Mouse (Mus musculus) erythroblast, adult 5-6 weeks (primary cell): Measurements from ENCODE around the gene Mip. TPM values are rescaled to one million over a fixed set of nuclear protein-coding genes. Genes with fewer than 3 reads are reported as not detected.
"Not testable (repeated sequence)": the region's sequence is repeated elsewhere in the genome, so short reads cannot be mapped to it uniquely, and the experiment has no call there.

Experiments used
- ATAC-seq: replicated peaks from 2 replicates; pipeline ENCODE4 v1.8.0; 2016; ENCODE audit warnings: moderate number of reproducible peaks, mild to moderate bottlenecking, moderate TSS enrichment, inconsistent platforms; ENCODE audit not compliant: poor library complexity, low FRiP score, severe bottlenecking
- total RNA-seq, 2 experiments: library from RNA; stranded (forward) in 1 of 2; stranded (reverse) in 1 of 2; fragments of 150-400 nt in 1 of 2; fragments of 200-764, 138-1000 nt in 1 of 2; gene quantifications; 2 replicates each; pipeline versions ENCODE4 v1.2.3 to v1.2.4; 2015 to 2017; ENCODE audit warnings: low replicate concordance in 2 of 2

Gene Mip
- total RNA-seq, 2 experiments from 2014 or later, result 0.85 TPM; not detected in 1

- ATAC-seq, result no peak
Observed at GRCm38 (mm10) chr10:128210131-128210530, 15.5 kb upstream of the Mip start.

GRCm38 (mm10) chr10:128210954-128211353 lies 14.7 kb upstream of the Mip start:
- ATAC-seq, result peak; percentile 40; the same call in 1 of the 2 replicates

GRCm38 (mm10) chr10:128211390-128212108 lies 14.1 kb upstream of the Mip start, which contains the start of gene Spryd4:
Gene Spryd4 (minus strand): TSS chr10:128211807.
- ATAC-seq, result peak; percentile 96

GRCm38 (mm10) chr10:128212148-128212547 lies 13.5 kb upstream of the Mip start:
- ATAC-seq, result no peak

- ATAC-seq, result peak; percentile 80
Observed at GRCm38 (mm10) chr10:128212871-128213323, 12.7 kb upstream of the Mip start.

GRCm38 (mm10) chr10:128214112-128214511 lies 11.5 kb upstream of the Mip start:
- not testable (repeated sequence) for ATAC-seq

- no peak for ATAC-seq
Observed at GRCm38 (mm10) chr10:128214981-128215380, 10.7 kb upstream of the Mip start.

GRCm38 (mm10) chr10:128218387-128219117 lies 7.1 kb upstream of the Mip start:
- ATAC-seq, result peak; percentile 69

- ATAC-seq, result no peak
Observed at GRCm38 (mm10) chr10:128221533-128222286, 3.9 kb upstream of the Mip start.

- no peak for ATAC-seq
Observed at GRCm38 (mm10) chr10:128225064-128225463, 574 bp upstream of the Mip start.

- ATAC-seq, result no peak
Observed at GRCm38 (mm10) chr10:128227592-128227991, 2.0 kb downstream of the Mip start.

GRCm38 (mm10) chr10:128228009-128228408 lies 2.4 kb downstream of the Mip start:
- ATAC-seq, result no peak

GRCm38 (mm10) chr10:128230582-128230981 lies 4.9 kb downstream of the Mip start:
- ATAC-seq, result no peak

- no peak for ATAC-seq
Observed at GRCm38 (mm10) chr10:128231146-128231545, 5.5 kb downstream of the Mip start.

- peak; percentile 73 for ATAC-seq
Observed at GRCm38 (mm10) chr10:128231697-128232419, 6.2 kb downstream of the Mip start, which contains the start of gene Timeless. Gene Timeless (plus strand): TSS chr10:128232065.

- ATAC-seq, result peak; percentile 86
Observed at GRCm38 (mm10) chr10:128232420-128232985, 6.9 kb downstream of the Mip start.

GRCm38 (mm10) chr10:128236321-128236720 lies 10.7 kb downstream of the Mip start:
- ATAC-seq, result no peak

GRCm38 (mm10) chr10:128237807-128238480 lies 12.3 kb downstream of the Mip start:
- ATAC-seq, result no peak

GRCm38 (mm10) chr10:128239140-128239539 lies 13.5 kb downstream of the Mip start:
- ATAC-seq, result no peak
